Mouse (Mus musculus) spleen, adult 2 months (tissue): Measurements from ENCODE around the gene Cep83.

Experiments used
- CTCF ChIP-seq: fragments of 200-500 bp; IDR thresholded peaks from 2 replicates; pipeline ENCODE4 v1.5.1; 2011; ENCODE audit warnings: mild to moderate bottlenecking, inconsistent platforms; ENCODE audit not compliant: insufficient read depth, insufficient read length, insufficient replicate concordance; ENCODE audit errors: extremely low read depth
- POLR2A ChIP-seq: fragments of 200-500 bp; IDR thresholded peaks from 2 replicates; pipeline ENCODE4 v1.6.1; 2011; ENCODE audit warnings: low read depth, low read length, inconsistent platforms

- TF ChIP-seq CTCF (no peak), POLR2A (no peak)
Measured at GRCm38 (mm10) chr10:94640067-94640466, 48.4 kb upstream of the Cep83 start.
